Mouse (Mus musculus) cerebellum, adult 8-10 months (tissue): ENCODE measurements around the gene Ampd3.

ENCODE experiments used
- DNase-seq: peaks from one replicate; pipeline ENCODE4 v3.0.0; 2022

Gene Ampd3

GRCm38 (mm10) chr7:110803131-110803530 is 35.1 kb downstream of the Ampd3 start:
- DNase-seq = no peak

GRCm38 (mm10) chr7:110804266-110804665 is 36.3 kb downstream of the Ampd3 start:
- no peak for DNase-seq

- no peak for DNase-seq
Observed at GRCm38 (mm10) chr7:110807460-110808030, 39.5 kb downstream of the Ampd3 start.

- DNase-seq = no peak
Observed at GRCm38 (mm10) chr7:110808962-110809361, 41.0 kb downstream of the Ampd3 start.

- no peak for DNase-seq
Observed at GRCm38 (mm10) chr7:110809585-110810557, 41.9 kb downstream of the Ampd3 start.

- no peak for DNase-seq
Observed at GRCm38 (mm10) chr7:110810995-110811394, 43.0 kb downstream of the Ampd3 start.

- no peak for DNase-seq
Observed at GRCm38 (mm10) chr7:110811529-110811928, 43.5 kb downstream of the Ampd3 start.

- no peak for DNase-seq
Observed at GRCm38 (mm10) chr7:110813983-110814382, 46.0 kb downstream of the Ampd3 start.

- DNase-seq = peak; percentile 20
Observed at GRCm38 (mm10) chr7:110816037-110816436, 48.0 kb downstream of the Ampd3 start.

- no peak for DNase-seq
Observed at GRCm38 (mm10) chr7:110818206-110818605, 50.2 kb downstream of the Ampd3 start.

- no peak for DNase-seq
Observed at GRCm38 (mm10) chr7:110818787-110819350, 50.9 kb downstream of the Ampd3 start.

GRCm38 (mm10) chr7:110821068-110821467 is 53.1 kb downstream of the Ampd3 start:
- DNase-seq = no peak

- DNase-seq = peak; percentile 46
Observed at GRCm38 (mm10) chr7:110821653-110822052, 53.6 kb downstream of the Ampd3 start.

- DNase-seq = no peak
Observed at GRCm38 (mm10) chr7:110822055-110822454, 54.0 kb downstream of the Ampd3 start.

- no peak for DNase-seq
Observed at GRCm38 (mm10) chr7:110823076-110823475, 55.1 kb downstream of the Ampd3 start.

- no peak for DNase-seq
Observed at GRCm38 (mm10) chr7:110823593-110823992, 55.6 kb downstream of the Ampd3 start.

GRCm38 (mm10) chr7:110823995-110824953 is 56.3 kb downstream of the Ampd3 start:
- DNase-seq = no peak

GRCm38 (mm10) chr7:110833024-110833423 is 65.0 kb downstream of the Ampd3 start:
- DNase-seq = no peak

- DNase-seq = no peak
Observed at GRCm38 (mm10) chr7:110834018-110834417, 66.0 kb downstream of the Ampd3 start.

- DNase-seq = no peak
Observed at GRCm38 (mm10) chr7:110834522-110834921, 66.5 kb downstream of the Ampd3 start.

- DNase-seq = no peak
Observed at GRCm38 (mm10) chr7:110840332-110840731, 72.3 kb downstream of the Ampd3 start.
